Mouse (Mus musculus) brain, embryonic 18.5 days (tissue): ENCODE data around the gene Lrrc4b.

ENCODE experiments used
- DNase-seq: peaks from one replicate; pipeline ENCODE4 v3.0.0-alpha.2; 2012; ENCODE audit warnings: low read depth, low spot score

The Lrrc4b gene

GRCm38 (mm10) chr7:44436267-44436666, 7.4 kb downstream of the Lrrc4b start:
- no peak for DNase-seq

- no peak for DNase-seq
Measured at GRCm38 (mm10) chr7:44437188-44437587, 8.4 kb downstream of the Lrrc4b start.

- DNase-seq = no peak
Measured at GRCm38 (mm10) chr7:44437933-44438332, 9.1 kb downstream of the Lrrc4b start.

- DNase-seq = no peak
Measured at GRCm38 (mm10) chr7:44439696-44440095, 10.9 kb downstream of the Lrrc4b start.

GRCm38 (mm10) chr7:44440479-44440878, 11.7 kb downstream of the Lrrc4b start:
- DNase-seq = no peak

GRCm38 (mm10) chr7:44441180-44441579, 12.4 kb downstream of the Lrrc4b start:
- no peak for DNase-seq

GRCm38 (mm10) chr7:44441648-44442109, 12.9 kb downstream of the Lrrc4b start:
- peak; percentile 74 for DNase-seq

- DNase-seq = no peak
Measured at GRCm38 (mm10) chr7:44442407-44442821, 13.6 kb downstream of the Lrrc4b start.

- no peak for DNase-seq
Measured at GRCm38 (mm10) chr7:44443268-44444173, 14.7 kb downstream of the Lrrc4b start.

- no peak for DNase-seq
Measured at GRCm38 (mm10) chr7:44444886-44445527, 16.2 kb downstream of the Lrrc4b start.

GRCm38 (mm10) chr7:44445528-44445923, 16.7 kb downstream of the Lrrc4b start:
- no peak for DNase-seq

- no peak for DNase-seq
Measured at GRCm38 (mm10) chr7:44446070-44446855, 17.4 kb downstream of the Lrrc4b start.

GRCm38 (mm10) chr7:44453256-44453655, 24.4 kb downstream of the Lrrc4b start:
- DNase-seq = no peak

GRCm38 (mm10) chr7:44456302-44456701, 27.5 kb downstream of the Lrrc4b start:
- no peak for DNase-seq

- no peak for DNase-seq
Measured at GRCm38 (mm10) chr7:44460067-44460466, 31.2 kb downstream of the Lrrc4b start.

- no peak for DNase-seq
Measured at GRCm38 (mm10) chr7:44460767-44461502, 32.1 kb downstream of the Lrrc4b start.

GRCm38 (mm10) chr7:44461503-44462217, 32.8 kb downstream of the Lrrc4b start:
- no peak for DNase-seq

GRCm38 (mm10) chr7:44462218-44463055, 33.6 kb downstream of the Lrrc4b start:
- DNase-seq = no peak

- DNase-seq = no peak
Measured at GRCm38 (mm10) chr7:44463056-44463425, 34.2 kb downstream of the Lrrc4b start.
